Mouse (Mus musculus) thymus, postnatal 10 days (tissue): ENCODE results near the gene Gm1043.

Experiments used
- DNase-seq, 2 experiments: peaks; one replicate each; pipeline ENCODE4 v3.0.0; 2021; ENCODE audit warnings: low spot score in 2 of 2

Gm1043 gene

DNA sequence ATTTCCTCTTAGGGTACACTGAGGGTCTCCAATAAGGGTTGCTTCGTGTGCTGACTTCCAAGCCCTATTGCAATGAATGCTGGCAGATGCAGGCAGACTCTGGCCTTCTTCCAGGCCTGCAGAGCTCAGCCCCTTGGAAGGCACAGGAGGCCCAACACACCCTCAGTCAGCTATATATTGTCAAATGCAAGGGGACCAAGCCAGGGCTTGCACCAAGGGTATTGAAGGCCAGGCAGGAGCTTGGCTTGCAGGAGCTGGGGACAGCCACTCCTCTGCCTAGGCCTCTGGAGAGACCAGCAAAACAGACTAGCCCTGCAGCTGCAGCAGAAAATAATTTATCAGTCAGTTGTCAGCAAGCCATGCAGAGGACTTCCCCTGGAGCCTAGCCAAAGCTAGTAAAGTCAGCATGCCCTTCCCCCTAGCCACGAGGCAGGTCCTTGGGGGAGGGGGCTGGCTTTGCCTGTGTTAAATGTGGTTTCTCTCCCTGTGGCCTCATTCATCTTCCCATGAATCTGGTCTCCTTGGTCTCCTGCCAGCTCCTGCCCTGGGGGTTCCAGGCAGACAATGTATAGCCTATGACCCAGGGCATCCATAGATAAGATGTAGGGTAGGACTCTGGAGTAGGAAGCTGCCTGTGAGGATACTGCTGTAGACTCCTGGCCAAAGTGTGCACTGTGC, 113.0 kb downstream of the Gm1043 start:
- DNase-seq = no peak

DNA sequence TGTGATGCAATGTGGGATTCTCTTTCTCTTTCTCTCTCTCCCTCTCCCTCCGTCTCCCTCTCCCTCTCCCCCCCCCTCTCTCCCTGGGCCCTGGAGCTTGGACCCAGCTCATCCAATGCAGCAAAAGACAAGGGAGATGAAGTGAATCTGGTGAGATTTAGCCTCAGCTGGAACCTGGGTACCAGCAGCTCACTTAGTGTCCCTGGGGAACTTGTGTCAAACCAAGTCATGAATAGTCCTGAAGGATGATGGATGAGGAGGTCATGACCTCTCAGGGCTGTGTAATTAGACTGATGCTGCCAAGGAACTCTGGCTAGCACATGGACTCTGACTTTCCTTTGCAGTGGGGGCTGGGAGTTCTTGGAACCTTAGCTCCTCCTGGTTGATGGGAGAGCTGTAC, 117.1 kb downstream of the Gm1043 start:
- DNase-seq = no peak

GRCm38 (mm10) chr5:37204886-37205285, 119.7 kb downstream of the Gm1043 start:
- no peak for DNase-seq

DNA sequence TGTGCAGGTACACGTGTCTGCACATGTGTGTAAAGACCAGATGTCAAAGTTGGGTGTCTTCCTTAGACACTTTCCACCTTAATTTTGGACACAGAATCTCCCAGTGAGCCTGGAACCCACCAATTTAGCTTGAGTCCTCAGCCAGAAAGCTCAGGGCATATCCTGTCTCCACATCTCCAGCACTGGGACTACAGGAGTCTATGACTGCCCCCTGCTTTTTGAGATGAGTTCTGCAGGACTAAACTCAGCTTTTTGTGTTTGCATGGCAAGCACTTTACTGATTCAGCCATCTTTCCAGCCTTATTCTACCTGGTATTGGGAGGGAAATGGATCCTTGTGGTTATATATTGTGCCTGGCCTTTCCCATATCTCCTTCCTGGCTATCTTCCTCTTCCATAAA, 120.2 kb downstream of the Gm1043 start:
- DNase-seq = no peak

DNA sequence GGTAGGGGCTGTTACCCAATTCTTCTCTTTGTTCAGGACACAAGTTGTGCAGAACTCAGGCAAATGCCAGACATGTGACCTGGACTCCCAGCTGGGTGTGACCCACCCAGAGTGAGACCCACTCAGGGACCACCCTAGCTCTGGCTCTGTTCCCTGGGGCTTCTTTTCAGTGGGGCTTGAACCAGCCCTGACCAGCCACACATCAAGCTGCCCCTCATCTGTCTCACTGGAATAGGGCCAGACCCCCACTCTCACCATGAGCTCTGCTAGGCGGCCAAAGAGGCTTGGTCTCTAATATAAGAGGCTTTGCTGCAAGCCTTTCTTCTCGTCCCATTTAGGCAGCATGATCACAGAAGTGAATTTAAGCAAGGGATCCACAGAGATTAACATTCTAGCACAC, 121.2 kb downstream of the Gm1043 start:
- DNase-seq = no peak

DNA sequence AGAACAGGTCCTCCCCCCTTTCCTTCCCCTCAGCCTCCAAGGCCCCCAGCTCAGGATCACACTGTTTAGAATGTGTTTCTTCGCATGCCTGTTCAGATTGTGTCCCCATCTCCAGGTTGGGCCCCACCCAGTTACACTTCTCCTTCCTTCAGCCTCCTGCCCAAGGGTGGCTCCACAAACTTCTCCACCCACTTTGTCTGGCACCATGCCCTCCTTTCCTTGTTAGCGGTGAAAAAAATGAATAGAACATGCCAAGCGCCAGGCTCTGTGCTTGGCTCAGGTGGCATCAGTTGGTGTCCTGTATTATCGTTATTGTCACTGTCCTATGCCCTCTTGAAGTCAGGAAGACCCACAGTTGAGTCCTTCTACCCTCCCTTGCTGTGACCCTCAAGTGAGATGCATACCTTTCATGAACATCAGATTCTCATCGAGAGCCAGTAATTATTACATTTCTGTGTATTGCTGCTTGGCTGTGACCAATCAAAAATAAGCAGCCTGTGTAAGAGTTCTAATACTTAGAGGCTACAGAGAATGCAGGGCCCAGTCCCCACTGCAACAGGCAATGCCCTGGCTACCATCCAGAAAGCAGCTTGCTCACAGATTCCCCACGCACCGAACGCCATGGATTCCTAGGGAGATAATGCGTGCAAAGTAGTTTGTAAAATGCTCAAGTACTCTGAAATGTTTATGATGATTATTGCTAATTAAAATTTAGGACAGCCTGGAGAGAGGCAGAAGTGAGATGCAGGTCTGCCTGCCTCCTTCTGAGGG, 128.0 kb downstream of the Gm1043 start:
- DNase-seq = no peak

DNA sequence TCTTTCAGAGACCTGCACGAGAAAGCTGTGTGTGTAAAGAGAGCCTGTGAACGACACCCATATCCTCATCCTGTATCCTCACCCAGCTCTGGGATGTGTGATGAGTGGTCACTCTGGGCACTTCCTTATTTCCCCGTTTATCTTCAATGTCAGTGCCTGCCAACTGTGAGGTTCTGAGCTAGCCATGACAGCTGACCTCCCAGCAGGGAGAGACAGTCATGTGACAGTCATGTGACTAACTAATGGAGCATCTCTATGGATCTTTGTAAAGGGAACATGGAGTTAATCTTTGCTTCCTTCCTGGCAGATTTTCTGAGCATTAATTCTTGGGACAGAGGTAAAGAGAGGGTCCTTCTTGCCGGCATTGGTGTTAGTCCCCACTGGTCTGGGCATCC, 128.5 kb downstream of the Gm1043 start:
- DNase-seq = no peak

GRCm38 (mm10) chr5:37214614-37215013, 129.4 kb downstream of the Gm1043 start:
- DNase-seq = no peak

DNA sequence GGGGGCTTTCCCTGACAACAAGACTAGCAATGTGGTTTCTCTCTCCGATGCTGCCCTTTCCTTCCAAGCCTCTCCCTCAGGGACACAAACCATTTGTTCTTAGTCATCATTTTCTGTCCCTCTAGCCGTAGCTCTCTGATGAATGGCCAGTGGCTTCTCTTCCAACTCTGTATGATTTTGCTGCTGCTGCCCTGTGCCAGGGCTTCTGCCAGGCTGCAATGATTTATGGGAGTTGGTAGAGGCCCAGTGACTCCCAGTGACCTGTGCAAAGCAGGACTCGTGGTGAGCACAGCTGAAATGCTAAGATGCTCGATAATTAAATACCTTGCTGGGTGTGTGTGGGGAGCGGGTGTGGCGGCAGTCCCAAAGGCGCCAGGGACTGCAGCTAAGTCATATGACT, 130.1 kb downstream of the Gm1043 start:
- no peak for DNase-seq

DNA sequence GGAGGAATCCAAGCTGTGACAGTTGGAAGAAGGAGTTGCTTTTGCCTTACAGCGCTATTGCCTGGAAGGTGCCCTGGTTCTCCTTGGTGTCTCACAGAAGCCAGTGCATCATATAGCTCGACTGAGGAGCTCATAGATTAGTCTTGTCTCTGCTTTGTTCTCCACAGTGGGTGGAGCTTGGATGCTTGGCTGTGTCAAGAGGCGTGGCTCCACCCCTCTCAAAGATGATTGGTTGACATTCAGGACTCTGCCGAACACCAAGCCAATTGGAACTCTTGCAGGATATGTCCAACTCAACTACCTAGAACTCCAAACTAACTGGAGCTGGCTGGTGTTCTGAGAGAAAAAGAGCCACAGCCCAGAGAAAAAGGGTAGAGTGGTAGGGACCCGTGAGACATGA, 134.4 kb downstream of the Gm1043 start:
- no peak for DNase-seq

DNA sequence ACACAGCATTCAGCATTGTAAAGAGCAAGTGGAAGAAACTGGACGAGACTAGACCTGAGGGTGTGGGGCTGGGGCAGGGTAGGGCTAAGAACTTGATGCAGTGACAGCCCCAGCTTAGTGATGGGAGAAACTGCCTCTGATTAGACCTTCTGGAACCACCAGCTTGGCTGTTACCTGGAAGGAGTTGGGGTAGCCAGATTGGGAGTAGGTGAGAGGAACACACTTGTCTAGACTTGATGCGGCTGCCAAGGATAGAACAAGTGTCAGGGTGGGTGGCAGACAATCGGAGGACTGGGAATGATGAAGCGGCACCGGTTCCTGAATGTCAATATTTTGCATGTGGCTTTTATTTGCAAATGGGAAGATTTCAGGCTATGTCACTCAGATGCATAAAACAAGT, 135.4 kb downstream of the Gm1043 start:
- no peak for DNase-seq

GRCm38 (mm10) chr5:37221563-37221962, 136.4 kb downstream of the Gm1043 start:
- no peak for DNase-seq

DNA sequence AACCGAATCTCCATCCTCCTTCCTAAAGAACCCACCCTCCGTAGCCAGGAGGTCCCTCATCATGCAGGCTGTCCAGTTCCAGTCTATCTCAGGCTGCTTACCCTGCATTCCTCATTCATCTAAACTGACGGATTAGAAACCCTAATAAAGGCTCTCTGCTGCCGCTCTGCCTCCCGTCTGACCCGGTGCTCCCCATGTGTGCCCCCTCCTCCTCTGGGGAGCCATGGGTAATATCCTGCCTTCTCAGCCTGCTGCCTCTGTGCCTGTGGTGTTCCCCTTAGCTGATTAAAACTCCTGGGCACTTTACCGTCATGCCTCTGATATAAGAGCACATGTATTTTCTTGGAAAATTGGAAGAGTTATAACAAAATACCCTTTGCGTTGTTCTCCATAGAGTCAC, 137.1 kb downstream of the Gm1043 start:
- no peak for DNase-seq

- no peak for DNase-seq
Observed at GRCm38 (mm10) chr5:37225708-37226107, 140.5 kb downstream of the Gm1043 start.

- DNase-seq = no peak
Observed at GRCm38 (mm10) chr5:37227956-37228680, 142.9 kb downstream of the Gm1043 start.

- DNase-seq = no peak
Observed at GRCm38 (mm10) chr5:37228894-37229293, 143.7 kb downstream of the Gm1043 start.

GRCm38 (mm10) chr5:37233010-37233557, 147.9 kb downstream of the Gm1043 start:
- no peak for DNase-seq

DNA sequence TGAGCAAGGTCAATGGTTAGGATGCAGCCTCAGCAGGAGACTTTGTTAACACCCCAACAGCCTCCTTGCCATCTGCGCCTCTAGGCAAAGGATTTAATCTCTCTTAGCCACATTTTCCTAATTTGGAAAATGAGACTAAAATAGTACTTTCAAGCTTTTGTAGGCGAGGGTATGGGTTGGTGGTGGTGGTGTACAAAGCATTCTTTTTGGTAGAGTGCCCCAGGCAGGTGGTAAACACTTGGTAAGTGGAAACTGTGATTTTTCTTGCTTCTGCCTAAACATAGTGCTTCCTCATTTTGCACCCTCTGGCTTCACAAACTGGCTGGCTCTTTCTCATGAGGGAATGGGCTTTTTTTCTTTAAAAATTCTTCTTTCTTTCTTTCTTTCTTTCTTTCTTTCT, 153.5 kb downstream of the Gm1043 start:
- DNase-seq = no peak

- DNase-seq = no peak
Observed at GRCm38 (mm10) chr5:37240550-37240949, 155.4 kb downstream of the Gm1043 start.

GRCm38 (mm10) chr5:37241224-37241623, 156.1 kb downstream of the Gm1043 start:
- DNase-seq = no peak

GRCm38 (mm10) chr5:37241651-37242151, 156.5 kb downstream of the Gm1043 start, which contains the start of gene Crmp1:
Gene Crmp1 (plus strand): TSS chr5:37241940.
- no peak for DNase-seq
